Mouse (Mus musculus) kidney, adult 2 months (tissue): Measurements from ENCODE around the gene Uhrf1.

Experiments
- CTCF ChIP-seq: fragments of 200-500 bp; conservative IDR thresholded peaks from 2 replicates; pipeline ENCODE4 v1.5.1; 2011; ENCODE audit warnings: low read depth, mild to moderate bottlenecking, control low read depth, low read length, moderate library complexity, mixed read lengths; ENCODE audit not compliant: insufficient read depth, insufficient read length
- POLR2A ChIP-seq: fragments of 200-500 bp; IDR thresholded peaks from one replicate; pipeline ENCODE4 v1.6.1; 2011; ENCODE audit warnings: low read depth, low read length, control low read depth

DNA sequence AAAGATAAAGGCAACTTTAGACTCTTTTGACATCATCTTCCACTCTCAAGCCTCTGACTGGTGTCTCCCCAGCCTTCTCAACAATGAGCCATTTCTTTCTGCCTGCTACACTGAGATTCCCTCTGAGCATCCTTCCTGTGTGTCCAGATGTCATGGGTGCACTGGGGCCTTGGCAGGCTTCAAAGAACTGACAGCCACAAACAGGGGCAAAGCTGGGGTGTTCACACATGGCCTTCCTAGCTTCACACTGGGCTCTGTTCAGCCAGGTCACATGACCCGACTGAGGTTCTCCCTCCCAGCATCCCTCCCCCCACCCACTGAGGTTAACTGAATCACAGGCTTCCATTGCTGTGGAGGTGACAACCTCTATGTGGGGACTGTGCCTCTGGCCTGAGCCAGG lies 6.9 kb upstream of the Uhrf1 start:
- TF ChIP-seq CTCF, result no peak
- no peak for TF ChIP-seq POLR2A
